Mouse (Mus musculus): ENCODE data around the gene Tssk3.

- TF ChIP-seq POLR2A (IDR thresholded peaks at IDR 0.05; ENCODE audit: control insufficient read depth, low read depth, low read length) (no peak), CTCF (IDR thresholded peaks at IDR 0.05; ENCODE audit: control insufficient read depth, insufficient read depth, insufficient replicate concordance, low read depth, low read length) (no peak)
Measured at GRCm38 (mm10) chr4:129502327-129502888, 11.6 kb upstream of the Tssk3 start.

Data from testis, adult 2 months (tissue).